36 mouse cellular contexts compared by ENCODE assay signal in the genomic region with DNA sequence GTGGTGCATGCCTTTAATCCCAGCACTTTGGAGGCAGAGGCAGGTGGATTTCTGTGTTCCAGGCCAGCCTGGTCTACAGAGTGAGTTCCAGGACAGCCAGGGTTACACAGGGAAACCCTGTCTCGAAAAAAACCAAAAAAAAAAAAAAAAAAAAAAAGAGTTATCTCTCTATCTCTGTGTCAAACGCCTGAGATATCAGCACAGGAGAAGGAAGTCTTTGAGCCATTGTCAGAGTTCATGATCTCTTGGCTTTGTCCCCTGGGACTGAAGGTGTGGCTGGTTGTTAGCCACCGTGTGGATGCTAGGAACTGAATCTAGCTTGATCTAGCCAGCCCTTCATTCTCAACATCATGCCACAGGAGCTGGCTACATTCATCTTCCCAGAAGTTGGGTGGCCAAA. TPM values are rescaled to one million over a fixed set of nuclear protein-coding genes. Genes with fewer than 3 reads are reported as not detected.
"Had no signal": no experiment of that assay in that cellular context is flagged by ENCODE, and none has a peak within 500 bp of the region (broad histone marks: within the 10 kb centered on the region; RNA-seq: fewer than 3 reads in every experiment).

No protein-coding gene starts in this region.

RNA-seq across cellular contexts. Expression of a gene that starts 5.4 kb away (rescaled TPM):
- total RNA-seq: left cerebral cortex, adult 8-10 months; left cerebral cortex, postnatal 10 days; left cerebral cortex, postnatal 14 days; left cerebral cortex, postnatal 25 days; left cerebral cortex, postnatal 36 days; left cerebral cortex, postnatal 4 days; liver, adult 2 months; megakaryocyte progenitor cell, adult 5-6 weeks; megakaryocyte, adult 5-6 weeks; megakaryocyte-erythroid progenitor cell, adult 5-6 weeks; midbrain, postnatal 0 days; monocyte, adult 5-6 weeks had no signal
- polyA plus RNA-seq: limb, embryonic 10.5 days; limb, embryonic 11.5 days; limb, embryonic 12.5 days; limb, embryonic 13.5 days; limb, embryonic 14.5 days; limb, embryonic 15.5 days; liver, adult 2 months; liver, embryonic 11.5 days; liver, embryonic 16.5 days; lung, adult 2 months; lung, embryonic 14.5 days; lung, embryonic 15.5 days; lung, embryonic 16.5 days; lung, postnatal 0 days; macrophage; midbrain, embryonic 10.5 days; midbrain, embryonic 11.5 days; midbrain, embryonic 12.5 days; midbrain, embryonic 13.5 days; midbrain, embryonic 14.5 days; midbrain, embryonic 15.5 days; midbrain, embryonic 16.5 days; midbrain, postnatal 0 days; myocyte; neural tube, embryonic 11.5 days; neural tube, embryonic 12.5 days had no signal
